Mouse (Mus musculus) cerebellum, adult 2 months (tissue): ENCODE data around the gene Morn1.

ENCODE experiments used
- CTCF ChIP-seq: fragments of 200-500 bp; IDR thresholded peaks from 2 replicates; pipeline ENCODE4 v1.5.1; 2011; ENCODE audit warnings: low read depth, mild to moderate bottlenecking, control low read depth, low read length, moderate library complexity, borderline replicate concordance; ENCODE audit not compliant: insufficient read depth
- POLR2A ChIP-seq: fragments of 200-500 bp; IDR thresholded peaks from 2 replicates; pipeline ENCODE4 v1.6.1; 2011; ENCODE audit warnings: low read length, control low read depth, borderline replicate concordance; ENCODE audit not compliant: insufficient read depth

- TF ChIP-seq CTCF (no peak), POLR2A (no peak)
Measured at GRCm38 (mm10) chr4:155163685-155164084, 77.3 kb downstream of the Morn1 start.
